Mouse (Mus musculus) 416B (cell line): ENCODE results near the gene Synpo2.
"Not testable (repeated sequence)": the region's sequence is repeated elsewhere in the genome, so short reads cannot be mapped to it uniquely, and the experiment has no call there.

Experiments
- DNase-seq: peaks from one replicate; pipeline ENCODE4 v3.0.0; 2011; ENCODE audit warnings: low read depth

Gene Synpo2

DNA sequence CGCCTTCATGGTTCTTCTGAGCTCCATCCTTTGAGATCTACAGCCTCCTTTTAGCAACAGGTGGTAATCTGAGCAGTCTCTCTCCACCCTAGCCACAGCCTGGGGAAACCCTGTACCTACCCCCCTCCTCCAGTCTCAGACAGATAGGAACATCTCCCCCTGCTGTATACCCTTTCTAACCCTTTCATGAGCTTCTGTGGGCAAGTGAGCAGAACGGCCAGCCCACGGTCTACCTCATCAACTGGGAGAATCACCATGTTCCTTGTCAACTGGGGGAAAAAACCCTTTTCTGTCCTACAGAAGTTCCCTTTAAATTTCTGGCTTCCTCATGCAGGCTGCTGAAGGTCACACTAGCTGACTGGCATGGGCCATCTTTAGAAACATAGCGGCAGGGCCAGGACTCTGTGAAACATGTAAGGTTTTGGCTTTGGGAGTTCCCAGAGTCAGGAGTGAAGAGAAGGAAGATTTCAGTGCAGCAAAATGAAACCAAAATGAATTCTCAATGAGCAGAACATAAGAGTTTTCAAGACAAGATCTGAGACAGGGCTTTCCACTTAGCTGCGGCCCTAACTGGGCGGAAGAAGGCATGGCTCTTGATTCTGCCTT is 104.7 kb downstream of the Synpo2 start:
- DNase-seq = no peak

DNA sequence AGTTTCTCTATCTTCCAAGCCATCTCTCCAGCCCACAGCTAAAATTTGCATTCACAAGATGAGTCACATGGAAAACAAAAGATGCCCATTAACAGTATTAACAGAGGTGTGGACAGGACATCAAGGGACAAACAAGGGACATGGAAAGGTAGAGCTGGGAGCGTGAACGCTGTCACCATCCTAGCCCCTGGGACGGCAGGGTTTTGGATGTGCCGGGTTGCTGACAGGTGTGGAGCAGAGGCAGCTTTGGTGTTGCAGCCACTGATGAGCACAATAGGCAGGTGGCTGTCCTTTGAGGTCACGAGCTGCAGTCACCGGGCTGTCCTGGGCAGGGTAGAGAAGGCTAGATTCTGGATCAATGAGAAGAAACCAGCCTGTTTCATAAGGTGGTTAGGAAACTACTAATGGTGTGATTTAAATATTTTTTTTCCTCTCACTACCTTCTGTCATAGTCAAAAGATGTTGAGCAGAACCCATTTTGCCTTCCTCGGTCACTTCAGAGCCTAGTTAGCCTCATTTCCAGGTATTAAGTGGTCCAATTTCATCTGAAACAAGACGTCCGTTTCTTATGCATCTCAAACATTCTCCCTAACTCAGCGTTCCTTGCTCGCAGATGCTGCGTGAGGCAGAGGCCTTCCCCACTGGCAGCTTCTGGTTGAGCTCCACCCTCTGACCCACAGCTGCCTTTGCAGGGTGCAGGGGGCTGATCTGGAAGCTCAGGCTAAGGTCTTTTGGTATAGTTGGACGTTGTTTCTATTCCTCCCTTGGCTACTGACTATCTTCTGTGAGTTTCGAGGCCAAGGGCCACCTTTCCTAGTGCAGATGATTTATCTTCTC is 105.4 kb downstream of the Synpo2 start:
- no peak for DNase-seq

DNA sequence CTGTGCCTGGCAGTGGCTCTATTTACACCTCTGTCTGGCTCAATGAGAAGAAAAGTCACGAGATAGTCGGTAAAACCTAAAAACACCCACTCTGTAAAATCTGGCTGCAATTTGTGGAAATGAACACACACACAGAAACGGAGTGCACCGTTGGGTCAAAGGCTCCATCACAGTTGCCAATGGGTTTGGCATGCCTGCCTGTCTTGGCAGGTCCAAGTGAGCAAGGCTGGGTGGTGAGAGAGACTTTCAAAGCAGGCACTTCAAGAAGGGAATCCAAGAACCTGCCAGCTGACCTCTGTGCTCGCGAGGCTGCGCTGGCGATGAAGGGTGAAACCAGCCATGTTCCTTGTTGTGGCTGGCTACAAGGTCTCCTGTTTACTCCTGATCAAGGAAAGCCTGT is 107.2 kb downstream of the Synpo2 start:
- DNase-seq = no peak

DNA sequence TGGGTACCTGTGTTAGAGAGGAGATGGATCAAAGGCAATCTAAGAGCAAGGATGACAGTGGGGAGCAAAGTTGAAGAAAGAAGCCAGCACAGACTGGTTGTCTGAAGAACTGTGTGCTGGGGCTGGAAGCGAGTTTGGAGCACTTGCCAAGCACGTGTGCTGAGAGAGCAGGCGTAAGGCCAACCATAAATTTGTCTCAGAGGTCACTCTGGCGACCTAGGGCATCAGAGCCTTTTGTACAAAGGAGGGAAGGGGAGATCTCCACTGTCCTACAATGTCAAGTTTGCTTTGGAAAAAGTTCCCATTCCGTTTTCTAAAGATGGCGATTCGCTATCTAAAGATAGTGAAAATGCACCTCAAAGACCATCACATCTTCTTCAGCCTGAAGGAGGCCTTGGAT is 107.9 kb downstream of the Synpo2 start:
- no peak for DNase-seq

DNA sequence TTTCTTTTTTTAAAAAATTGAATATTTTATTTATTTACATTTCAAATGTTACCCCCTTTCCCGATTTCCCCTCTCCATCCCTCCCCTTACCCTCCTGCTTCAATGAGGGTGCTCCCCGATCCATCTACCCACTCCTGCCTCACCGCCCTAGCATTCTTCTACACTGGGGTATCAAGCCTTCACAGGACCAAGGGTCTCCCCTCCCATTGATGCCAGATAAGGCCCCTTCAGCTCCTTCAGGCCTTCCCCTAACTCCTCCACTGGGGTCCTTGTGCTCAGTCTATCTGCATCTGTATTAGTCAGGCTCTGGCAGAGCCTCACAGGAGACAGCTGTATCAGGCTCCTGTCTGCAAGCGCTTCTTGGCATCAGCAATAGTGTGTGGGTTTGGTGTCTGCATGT is 109.2 kb downstream of the Synpo2 start:
- DNase-seq = not testable (repeated sequence)

DNA sequence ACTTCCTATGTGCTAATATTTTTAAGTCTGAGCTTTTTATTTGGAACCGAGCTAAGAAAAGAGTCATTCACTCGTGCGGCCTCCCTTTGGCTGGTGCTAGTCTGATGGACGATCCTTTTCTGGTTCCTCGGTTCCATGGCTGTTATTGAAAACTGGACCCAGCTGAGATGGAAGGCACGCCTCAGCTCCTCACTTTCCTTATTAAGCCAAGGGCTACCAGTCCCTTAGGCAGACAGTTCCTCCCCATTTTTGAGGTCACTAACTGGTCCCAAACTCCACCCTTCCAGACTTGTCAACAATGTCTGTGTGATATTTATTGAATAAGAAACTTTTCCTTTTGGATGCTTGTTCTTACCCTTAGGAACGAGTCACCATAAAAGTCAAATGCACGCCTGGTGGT is 112.1 kb downstream of the Synpo2 start:
- DNase-seq = no peak

DNA sequence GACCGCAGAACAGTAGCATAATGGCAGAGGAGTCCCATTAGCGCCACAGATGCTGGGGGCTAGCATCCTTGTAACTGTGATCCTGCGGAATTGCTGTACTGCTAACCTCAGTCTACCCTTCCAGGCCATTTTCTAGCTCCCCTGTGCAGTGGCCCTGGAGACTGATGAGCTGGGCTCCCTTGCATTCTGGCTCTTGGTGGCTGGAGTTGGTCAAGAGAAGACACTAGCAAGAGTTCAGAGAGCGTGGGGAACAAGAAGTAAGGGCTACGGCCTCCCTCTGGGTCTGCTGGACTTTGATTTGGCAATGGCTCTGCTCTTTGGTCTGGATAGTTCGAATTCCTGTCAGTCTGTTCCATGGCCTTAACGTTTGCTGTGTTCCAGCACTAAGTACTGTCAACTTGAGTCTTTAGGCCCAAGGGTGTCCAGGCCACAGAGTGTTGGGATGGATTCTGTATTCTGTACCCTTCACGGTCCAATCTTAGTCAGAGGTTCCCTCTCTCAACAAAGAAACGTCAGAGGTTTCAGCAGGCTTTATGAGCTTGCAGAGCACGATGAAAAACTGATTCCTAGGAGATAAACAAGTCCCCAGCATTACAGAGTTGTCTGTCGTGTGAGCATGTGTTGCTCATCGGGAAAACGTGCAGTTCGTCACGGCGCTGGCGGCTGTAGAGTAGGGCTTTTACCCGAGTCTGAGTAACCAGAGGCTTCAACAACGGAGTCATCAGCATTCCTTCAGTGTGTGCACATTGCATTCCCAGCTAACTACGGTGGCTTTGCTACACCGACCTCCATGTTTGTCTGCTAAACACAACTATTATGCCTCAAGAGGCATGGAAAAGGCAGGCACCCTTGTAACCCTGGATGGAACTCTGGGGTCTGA is 113.6 kb downstream of the Synpo2 start:
- no peak for DNase-seq

DNA sequence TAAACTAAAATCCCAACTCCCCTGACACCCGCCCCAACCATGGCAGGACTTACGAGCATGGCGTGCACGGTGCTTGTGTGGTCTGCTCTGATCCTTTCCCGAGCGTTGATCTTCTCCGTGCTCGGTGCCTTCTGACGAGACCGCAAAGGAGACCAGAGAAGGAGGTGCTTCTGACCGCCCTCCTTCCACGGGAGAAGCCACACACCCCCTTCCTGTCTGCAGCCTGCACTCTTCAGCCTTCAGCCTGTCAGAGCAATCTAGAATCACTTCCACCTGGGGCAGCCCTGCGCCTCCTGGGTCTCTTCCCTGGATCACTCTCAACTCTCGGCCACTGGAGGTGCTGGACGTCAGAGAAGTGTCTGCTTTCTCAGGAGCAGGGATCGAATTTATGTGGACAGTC is 119.0 kb downstream of the Synpo2 start:
- no peak for DNase-seq

DNA sequence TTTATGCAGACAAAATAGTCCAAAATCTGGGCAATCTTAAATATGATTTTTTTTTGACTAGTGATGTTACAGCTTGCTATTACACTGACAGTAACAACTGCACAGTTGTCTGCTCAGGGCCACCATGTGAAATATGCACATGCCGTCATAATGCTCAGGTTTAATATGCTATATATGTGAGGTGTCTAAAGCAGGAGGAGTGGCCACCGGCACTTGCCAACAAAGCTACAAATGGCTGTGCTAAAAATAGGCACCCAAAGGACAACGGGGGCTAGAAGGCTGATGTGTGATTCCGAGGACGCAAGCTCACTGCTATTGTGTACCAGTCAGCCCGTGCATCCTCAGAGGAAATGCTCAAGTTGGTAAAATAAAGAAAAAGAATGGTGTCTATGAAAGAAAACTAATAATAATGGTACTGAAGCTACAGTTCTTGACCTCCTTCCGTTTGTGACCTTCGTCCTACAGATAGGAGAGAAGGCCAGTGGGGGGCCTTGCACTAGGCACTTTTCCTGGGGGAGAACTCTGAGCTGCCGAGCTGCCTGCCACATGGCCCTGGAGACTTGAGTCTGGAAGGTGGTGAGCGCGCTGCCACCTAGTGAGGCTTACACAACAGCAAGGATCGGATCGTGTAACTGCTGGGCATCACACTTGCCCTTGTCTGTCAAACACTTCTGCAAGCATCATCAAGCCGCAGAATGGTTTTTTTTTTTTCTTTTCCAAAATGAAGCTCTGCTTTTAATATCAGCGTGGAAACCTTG is 120.0 kb downstream of the Synpo2 start:
- peak; percentile 19 for DNase-seq

DNA sequence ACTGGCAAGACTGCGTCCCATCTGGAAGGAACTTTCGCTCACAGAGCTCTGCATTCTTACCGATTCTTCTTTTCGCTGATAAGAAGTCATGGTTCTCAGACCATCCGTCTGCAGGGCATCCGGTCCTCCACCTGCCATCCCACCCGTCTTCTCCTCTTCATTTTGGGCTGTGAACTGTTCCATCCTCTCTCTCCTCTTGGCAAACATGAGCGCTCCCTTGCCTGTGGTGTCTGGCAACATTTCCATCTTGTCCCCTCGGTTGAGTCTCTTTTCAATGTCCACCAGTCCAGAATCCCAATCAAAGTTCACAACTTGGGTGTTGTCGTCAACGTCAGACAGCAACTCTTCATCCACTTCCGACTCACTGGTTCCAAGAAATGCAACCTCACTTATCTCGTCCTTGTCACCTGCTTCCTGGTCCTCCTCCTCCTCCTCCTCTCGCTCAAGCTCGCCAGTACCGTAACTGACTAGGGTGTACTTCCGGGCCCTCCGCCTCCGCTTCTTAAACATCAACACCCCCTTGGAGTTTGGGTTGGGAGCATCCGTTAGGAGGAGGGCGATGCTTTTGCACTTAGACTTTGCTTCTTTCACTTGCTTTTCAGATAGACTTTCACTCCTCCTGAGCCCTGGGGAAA is 121.8 kb downstream of the Synpo2 start:
- DNase-seq = no peak

DNA sequence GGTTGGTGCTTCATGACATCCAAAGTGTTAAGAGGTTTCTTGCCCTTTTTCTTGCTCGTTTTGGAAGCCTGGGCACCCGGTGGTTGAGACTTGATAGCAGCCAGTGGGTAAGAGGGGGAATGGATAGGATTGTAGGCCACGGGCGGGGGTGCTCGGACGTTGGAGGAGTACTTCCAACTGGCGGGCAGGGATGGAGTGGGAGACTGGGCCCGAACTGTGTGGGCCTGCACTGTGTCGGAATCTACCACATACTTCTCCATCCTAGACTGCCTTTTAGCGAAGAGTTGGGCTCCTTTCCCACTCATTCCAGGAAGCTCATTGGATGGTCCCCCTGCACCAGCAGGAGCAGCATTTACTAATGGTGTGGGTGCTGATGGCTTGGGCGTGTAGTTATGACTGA is 123.2 kb downstream of the Synpo2 start:
- DNase-seq = no peak

DNA sequence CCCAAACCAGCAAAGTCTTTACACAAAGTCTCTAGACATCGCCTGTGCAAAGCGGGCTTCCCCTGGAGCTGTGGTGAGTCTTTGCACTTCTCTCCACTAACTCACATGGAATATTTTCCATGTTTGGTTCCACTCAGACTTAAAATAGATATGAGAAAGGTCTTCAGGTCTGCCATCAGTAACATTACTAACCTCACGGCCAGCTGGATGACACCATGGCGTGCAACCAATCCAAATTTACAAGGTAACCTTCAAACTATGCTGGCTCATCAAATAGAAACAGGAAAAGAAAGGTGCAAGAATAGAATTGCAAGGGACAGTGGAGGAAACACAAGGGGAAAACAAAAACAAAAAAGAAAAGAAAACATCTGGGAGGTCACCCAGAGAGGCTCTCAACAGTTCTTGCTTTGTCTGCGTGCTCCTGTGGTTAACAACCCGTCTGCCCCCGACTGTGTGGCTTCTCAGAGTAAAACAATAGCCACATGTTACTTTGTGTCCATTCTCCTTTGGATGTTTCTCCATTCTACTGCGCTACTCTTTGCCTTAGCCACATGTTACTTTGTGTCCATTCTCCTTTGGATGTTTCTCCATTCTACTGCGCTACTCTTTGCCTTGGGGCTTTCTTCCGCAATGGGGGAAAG is 124.8 kb downstream of the Synpo2 start:
- DNase-seq = no peak

DNA sequence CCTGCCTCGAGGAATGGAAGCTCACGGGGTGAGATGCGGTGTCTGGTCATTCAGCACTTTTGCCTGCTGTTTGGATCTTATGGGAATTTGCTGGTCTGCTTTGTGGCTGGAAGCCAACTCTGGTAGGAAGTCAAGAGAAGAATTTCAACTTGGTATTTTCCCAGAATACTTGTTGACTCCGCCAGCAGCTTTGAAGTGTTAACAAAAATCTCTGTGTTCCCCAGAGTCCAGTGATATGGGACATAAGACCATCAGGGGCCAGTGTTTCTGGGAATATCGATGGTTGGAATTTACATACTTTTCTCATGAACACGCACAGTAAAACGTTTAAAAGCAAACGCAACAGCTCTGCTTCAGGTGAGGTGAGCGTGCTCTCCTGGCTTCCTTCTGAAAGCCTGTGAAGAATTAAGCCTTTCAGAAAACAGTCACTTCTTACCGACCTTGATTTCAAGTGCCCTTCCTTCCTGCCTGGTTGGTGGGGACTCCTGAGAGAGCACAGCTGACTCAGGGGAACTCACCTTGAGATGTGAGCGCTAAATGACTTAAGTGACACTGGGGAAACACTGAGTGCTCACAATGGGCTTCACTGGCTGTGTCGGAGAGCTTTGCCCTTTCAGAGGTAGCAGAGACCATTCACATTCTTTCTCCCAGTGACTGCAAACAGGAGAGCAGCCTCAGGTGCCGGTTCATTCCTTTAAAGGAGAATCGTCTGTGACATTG is 128.0 kb downstream of the Synpo2 start:
- DNase-seq = no peak

DNA sequence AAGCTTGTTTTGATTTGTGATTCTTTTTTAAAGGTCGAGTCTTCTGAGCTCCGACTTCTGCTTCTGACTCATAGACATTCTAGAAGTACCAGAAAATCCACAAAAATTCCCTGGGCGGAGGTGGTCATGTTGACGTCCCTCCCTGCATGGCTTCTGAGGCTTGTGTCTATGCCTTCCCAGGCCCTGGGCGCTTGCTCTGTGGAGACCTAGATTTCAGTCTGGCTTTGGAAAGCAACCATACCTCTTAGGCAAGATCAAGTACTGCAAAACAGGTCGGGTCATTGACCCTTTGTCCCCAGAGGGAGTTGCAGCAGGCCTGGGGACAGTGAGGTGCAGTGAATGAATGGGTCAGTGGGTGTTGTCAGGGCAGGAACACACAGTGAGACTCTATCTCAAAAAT is 131.6 kb downstream of the Synpo2 start:
- DNase-seq = no peak

DNA sequence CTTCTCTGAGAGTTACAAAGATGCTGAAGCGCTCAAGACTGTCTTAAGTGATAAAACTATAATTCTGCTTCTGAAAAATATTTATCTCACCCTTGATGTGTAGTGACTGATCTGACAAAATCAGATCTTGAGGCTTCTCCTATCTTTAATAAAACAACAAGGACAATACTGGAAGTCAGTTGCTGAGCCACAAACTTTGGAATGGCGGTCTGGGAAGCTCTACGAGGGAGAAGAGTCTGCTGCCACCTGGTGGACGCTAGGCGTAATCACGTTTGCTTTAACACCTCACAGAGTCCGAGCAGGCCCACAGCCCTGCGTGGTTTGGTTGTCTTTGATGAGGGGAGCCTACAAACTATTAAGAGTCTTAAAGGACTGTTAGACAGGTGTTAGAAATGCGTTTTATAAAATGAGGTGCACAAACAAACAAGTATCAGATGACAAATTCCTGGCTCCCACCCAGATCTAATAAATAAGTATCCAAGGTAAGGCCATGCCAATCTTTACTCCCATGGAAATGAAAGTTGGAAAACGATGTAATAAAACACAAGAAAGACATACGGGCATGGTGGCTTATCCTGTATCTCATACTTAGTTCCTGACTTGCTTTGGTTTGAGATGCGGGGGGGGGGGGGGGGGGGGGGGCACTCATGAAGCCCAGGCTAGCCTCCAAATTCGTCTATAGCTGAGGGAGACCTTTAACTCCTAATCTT is 132.6 kb downstream of the Synpo2 start:
- DNase-seq = peak; percentile 60

DNA sequence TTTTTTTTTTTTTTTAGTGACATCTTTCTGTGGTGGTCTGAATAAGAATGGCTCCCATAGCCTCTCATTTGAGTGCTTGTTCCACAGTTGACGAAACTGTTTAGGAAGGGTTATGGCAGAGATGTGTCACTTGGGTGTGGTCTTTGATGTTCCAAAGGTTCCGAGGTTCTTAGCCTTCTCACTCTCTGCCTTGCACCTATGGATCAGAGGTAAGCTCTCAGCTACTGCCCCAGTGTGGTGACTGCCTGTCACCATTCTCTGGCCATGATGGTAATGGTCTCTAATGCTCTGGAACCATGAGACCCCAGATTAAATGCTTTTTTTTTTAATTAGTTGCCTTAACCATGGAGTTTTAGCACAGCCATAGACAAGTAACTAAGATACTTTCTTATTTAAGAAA is 134.2 kb downstream of the Synpo2 start:
- DNase-seq = no peak

DNA sequence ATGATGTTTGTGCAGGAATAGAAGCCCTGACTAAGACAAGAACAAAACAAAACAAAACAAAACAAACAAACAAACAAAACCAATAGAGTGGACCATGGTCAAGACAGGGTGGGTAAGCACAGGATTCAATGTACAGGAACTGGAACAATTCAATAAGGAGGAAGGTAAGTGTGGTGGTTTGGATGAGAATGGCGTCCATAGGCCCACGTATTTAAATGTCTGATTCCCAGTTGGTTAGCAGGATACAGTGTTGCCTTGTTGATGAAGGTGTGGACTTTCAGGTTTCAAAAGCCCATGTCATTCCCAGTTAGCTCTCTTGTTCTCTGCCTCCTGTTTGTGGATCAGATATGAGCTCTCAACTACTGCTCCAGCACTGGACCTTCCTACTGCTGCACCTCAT is 140.8 kb downstream of the Synpo2 start:
- DNase-seq = no peak

DNA sequence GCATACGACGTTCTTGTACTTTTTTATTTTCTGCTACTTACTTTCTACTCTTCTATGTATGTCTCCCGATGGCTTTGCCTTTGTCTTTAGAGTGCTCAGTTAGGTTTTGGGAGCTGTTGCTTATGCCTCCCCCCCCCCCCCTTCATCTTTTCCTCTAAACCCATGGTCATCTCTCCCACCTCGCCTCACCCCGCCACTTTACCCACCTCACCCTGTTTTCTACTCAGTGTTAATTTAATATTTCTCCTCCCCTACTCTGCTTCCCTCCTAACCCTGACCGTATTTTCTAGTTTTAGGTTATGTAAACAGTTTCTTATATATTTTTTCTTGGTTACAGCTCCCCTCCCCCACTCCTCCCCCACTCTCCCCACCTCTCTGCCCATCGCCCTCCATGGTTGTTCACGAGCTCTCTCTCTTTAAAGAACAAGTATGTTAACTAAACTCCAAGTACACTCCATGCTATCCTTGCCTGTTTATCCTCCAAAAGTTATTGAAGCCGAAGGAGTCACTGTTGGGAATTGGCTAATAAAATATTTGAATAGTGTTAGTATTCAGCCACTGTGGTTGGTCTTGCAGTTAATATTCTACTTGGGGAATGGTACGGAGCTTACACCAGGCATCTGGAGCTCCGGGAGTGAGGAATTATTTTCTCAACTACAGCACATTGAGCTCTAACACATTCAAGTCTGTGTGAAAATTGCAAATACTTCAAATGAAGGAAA is 142.1 kb downstream of the Synpo2 start:
- no peak for DNase-seq
